Mouse (Mus musculus) limb, embryonic 14.5 days (tissue): Measurements from ENCODE around the gene Kdf1. TPM values are rescaled to one million over a fixed set of nuclear protein-coding genes. Genes with fewer than 3 reads are reported as not detected.

Experiments used
- ATAC-seq: fragments of 200-750 bp; cut with Nextera tagmentation; 2 replicates; pipeline ENCODE4 v1.8.0; 2017; ENCODE audit warnings: low read depth, moderate number of reproducible peaks, moderate TSS enrichment; ENCODE audit not compliant: low FRiP score
- DNase-seq: peaks from one replicate; pipeline ENCODE4 v3.0.0-alpha.2; 2015; ENCODE audit warnings: low spot score
- H3K27ac ChIP-seq: fragments of 300-500 bp; sonication (generic); replicated peaks from 2 replicates; pipeline ENCODE4 v1.5.1; 2014; ENCODE audit warnings: low read depth, mild to moderate bottlenecking, low read length, moderate library complexity, mixed read lengths
- H3K27me3 ChIP-seq: fragments of 300-500 bp; sonication (generic); 2 replicates; pipeline ENCODE4 v1.6.1; 2014; ENCODE audit warnings: low read length, mixed read lengths; ENCODE audit not compliant: control insufficient read depth, insufficient read depth
- H3K36me3 ChIP-seq: fragments of 300-500 bp; sonication (generic); 2 replicates; pipeline ENCODE4 v1.6.1; 2014; ENCODE audit warnings: mild to moderate bottlenecking, low read length, moderate library complexity, mixed read lengths; ENCODE audit not compliant: control insufficient read depth, insufficient read depth
- H3K4me1 ChIP-seq: fragments of 300-500 bp; sonication (generic); 2 replicates; pipeline ENCODE4 v1.6.1; 2014; ENCODE audit warnings: antibody characterized with exemption, low read length, mixed read lengths; ENCODE audit not compliant: control insufficient read depth, insufficient read depth
- H3K4me2 ChIP-seq: fragments of 300-500 bp; sonication (generic); replicated peaks from 2 replicates; pipeline ENCODE4 v1.6.1; 2014; ENCODE audit warnings: low read depth, mild to moderate bottlenecking, low read length, moderate library complexity; ENCODE audit not compliant: severe bottlenecking
- H3K4me3 ChIP-seq: fragments of 300-500 bp; sonication (generic); replicated peaks from 2 replicates; pipeline ENCODE4 v1.5.1; 2014; ENCODE audit warnings: low read length
- H3K9ac ChIP-seq: fragments of 300-500 bp; sonication (generic); 2 replicates; pipeline ENCODE4 v1.6.1; 2014; ENCODE audit warnings: mild to moderate bottlenecking, low read depth, low read length, moderate library complexity; ENCODE audit not compliant: severe bottlenecking
- H3K9me3 ChIP-seq: fragments of 300-500 bp; sonication (generic); 2 replicates; pipeline ENCODE4 v1.6.1; 2016; ENCODE audit warnings: low read length; ENCODE audit not compliant: control insufficient read depth
- POLR2A ChIP-seq: fragments of 200-500 bp; IDR thresholded peaks from 2 replicates; pipeline ENCODE4 v1.8.0; 2012; ENCODE audit warnings: inconsistent platforms, mild to moderate bottlenecking, moderate library complexity, borderline replicate concordance; ENCODE audit not compliant: insufficient read depth, insufficient read length; ENCODE audit errors: extremely low read depth
- WGBS: fragments of 180-500 bp; shearing (Covaris S2); extraction: QIAGEN DNeasy Blood & Tissue Kit; methylation state at CpG from one replicate; pipeline ENCODE4 v1.1.7; 2014; 5-methylcytosine and 5-hydroxymethylcytosine counted together
- polyA plus RNA-seq, 2 experiments: library from polyadenylated mRNA; depleted of rRNA in 1 of 2; stranded (reverse) in 1 of 2; unstranded in 1 of 2; fragments of >200 nt; fragmentation: Nextera tagmentation in 1 of 2; extraction: Ambion mirVana in 1 of 2; gene quantifications; 2 replicates each; pipeline versions ENCODE4 v1.2.1 to v1.2.3; 2012 to 2014

Kdf1 gene
- polyA plus RNA-seq, 2 experiments: 7.1 to 13.5 TPM

DNA sequence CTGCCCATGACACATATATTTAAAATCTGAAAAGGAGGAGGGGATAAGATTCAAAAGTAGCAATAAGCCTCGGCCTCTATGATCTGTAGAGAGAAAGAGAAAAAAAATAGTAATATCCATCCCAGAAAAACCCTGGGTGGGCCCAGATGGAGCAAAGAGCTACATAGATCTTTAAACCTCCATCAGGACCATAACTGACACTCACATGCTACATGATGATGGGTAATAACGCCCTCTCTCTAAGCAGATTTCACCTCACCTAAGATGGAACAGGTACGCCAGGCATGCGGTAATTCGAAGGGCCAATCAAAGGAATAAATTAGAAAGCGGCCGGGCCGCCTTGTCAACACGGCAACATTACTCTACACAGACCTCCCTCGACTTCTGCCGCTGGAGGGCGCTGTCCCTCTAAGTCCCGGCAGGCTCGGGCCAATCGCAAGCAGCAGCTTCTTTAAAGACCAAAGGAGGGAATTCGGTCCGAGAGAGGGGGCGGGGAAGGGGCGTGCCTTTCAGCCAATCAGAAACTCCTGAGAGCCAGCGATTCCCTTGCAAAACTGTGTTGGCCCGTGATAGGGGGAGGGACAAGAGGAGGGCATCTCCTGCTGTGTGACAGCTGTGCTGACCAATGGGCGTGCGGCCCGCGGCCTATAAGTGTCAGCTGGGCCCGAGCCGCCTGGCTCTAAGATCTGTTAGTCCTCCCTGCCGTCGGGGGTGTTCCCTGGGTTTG is 39.1 kb upstream of the Kdf1 start, which contains the start of gene Tent5b:
TSS of gene Tent5b (plus strand) at position 675 of the 727 bp plus-strand sequence.
- Histone ChIP-seq H3K4me3 (peak within 1 kb of the TSS; percentile 44), H3K4me1 (peaks cover 10% of the 10 kb centered on the region; the same call in 1 of the 2 replicates), H3K9me3 (no peaks in the 10 kb centered on the region), H3K4me2 (peak within 1 kb of the TSS; percentile 57), H3K27ac (no peak within 1 kb of the TSS), H3K9ac (peak within 1 kb of the TSS; percentile 41; the same call in 1 of the 2 replicates), H3K27me3 (peaks cover 21% of the 10 kb centered on the region), H3K36me3 (no peaks in the 10 kb centered on the region)
- WGBS: 3% methylated on average over 29 of the region's 29 CpGs
- DNase-seq (peak; percentile 98), ATAC-seq (peak; percentile 98)
- no peak for TF ChIP-seq POLR2A

DNA sequence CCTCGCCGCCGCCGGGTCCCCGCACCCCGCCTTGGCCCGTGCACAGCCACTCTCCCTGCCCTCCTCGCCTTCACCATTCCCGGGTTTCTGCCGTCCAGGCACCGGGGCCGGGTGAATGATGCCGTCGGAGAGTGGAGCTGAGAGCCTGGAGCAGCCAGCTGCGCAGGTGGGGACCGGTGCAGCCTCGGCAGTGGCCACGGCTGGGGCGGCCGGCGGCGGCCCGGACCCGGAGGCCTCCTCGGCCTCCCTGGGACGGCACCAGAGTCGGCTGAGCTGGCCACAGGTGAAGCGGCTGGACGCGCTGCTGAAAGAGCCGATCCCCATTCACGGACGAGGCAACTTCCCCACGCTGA is 38.6 kb upstream of the Kdf1 start:
- Histone ChIP-seq H3K27ac (no peak overlapping the region), H3K4me3 (peak overlapping the region; percentile 44), H3K4me2 (peak overlapping the region; percentile 57), H3K9ac (peak overlapping the region; percentile 41; the same call in 1 of the 2 replicates), H3K36me3 (no peaks in the 10 kb centered on the region), H3K4me1 (peaks cover 10% of the 10 kb centered on the region; the same call in 1 of the 2 replicates), H3K9me3 (no peaks in the 10 kb centered on the region), H3K27me3 (peaks cover 21% of the 10 kb centered on the region)
- DNase-seq (no peak), ATAC-seq (peak; percentile 35)
- no peak for TF ChIP-seq POLR2A
- 4% methylated on average over 27 of the region's 34 CpGs for WGBS

DNA sequence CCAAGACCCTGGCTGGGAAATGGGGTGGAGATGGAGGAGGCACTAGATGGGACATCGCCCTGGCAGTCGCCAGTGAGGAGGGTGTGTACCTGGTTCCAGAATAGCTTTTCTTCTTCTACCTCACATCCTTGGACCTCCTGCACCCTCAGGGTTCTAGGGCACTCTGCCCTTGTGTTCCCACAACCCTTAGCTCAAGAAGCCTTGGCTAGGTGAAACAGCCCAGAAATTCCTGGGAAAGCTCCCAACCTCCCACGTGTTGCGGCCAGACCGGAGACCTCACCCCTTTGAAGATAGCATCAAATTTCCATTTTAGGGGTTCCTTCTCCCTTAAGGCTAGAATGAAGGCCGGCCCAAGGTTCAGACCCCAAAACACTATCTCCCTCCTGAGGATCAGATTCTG is 38.0 kb upstream of the Kdf1 start:
- Histone ChIP-seq H3K4me2 (peak overlapping the region; percentile 57; the same call in 1 of the 2 replicates), H3K4me1 (peaks cover 10% of the 10 kb centered on the region; the same call in 1 of the 2 replicates), H3K27me3 (peaks cover 21% of the 10 kb centered on the region), H3K27ac (no peak overlapping the region), H3K9me3 (no peaks in the 10 kb centered on the region), H3K9ac (peak overlapping the region; percentile 41; the same call in 1 of the 2 replicates), H3K4me3 (peak overlapping the region; percentile 44), H3K36me3 (no peaks in the 10 kb centered on the region)
- no peak for DNase-seq
- 37% methylated on average over 6 of the region's 6 CpGs for WGBS
- TF ChIP-seq POLR2A: no peak
- ATAC-seq: no peak

DNA sequence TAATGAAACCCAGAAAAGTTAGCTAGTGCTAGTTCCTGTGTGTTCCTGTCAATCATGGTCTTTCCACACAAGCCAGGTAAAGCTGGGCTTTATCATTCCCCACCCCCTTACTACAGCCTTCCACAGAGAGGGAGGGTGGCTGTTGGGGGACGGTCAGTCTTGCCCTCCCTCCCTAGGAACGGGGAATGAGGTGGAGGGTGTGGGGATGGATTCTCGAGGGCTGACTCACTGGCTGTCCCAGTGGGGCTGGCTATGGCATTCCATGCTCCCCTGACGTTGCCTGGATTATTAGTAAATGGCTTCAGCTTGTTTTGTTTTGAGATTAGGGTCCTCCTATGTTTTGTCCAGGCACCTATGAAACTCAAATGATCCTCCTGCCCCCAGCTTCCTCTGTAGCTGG is 37.3 kb upstream of the Kdf1 start:
- H3K27me3 ChIP-seq: peaks cover 21% of the 10 kb centered on the region
- no peak overlapping the region for H3K27ac ChIP-seq
- H3K36me3 ChIP-seq: no peaks in the 10 kb centered on the region
- peaks cover 10% of the 10 kb centered on the region; the same call in 1 of the 2 replicates for H3K4me1 ChIP-seq
- no peak overlapping the region for H3K4me2 ChIP-seq
- TF ChIP-seq POLR2A: no peak
- 35% methylated on average over 4 of the region's 4 CpGs for WGBS
- H3K4me3 ChIP-seq: no peak overlapping the region
- no peak overlapping the region for H3K9ac ChIP-seq
- no peaks in the 10 kb centered on the region for H3K9me3 ChIP-seq
- no peak for DNase-seq
- ATAC-seq: no peak

DNA sequence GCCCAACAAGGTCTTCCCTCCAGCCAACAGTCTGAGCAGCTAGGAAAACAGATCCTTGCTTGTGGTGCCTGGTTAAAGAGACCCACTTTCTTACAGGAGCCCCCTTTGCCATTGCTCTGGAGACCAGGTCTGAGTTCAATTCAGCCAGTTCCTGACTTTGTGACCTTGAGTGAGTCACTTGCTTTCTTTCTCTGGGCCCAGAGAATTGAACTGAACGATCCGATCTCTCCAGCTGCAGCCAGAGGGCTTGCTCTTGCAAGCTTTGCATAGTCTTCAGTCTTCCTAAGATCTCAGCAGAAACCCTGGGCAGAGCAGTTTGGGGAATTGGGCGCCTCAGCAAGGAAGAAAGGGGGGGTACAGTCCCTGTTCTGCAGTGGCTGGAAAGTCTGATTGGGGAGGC is 36.3 kb upstream of the Kdf1 start:
- no peak overlapping the region for H3K4me2 ChIP-seq
- peaks cover 21% of the 10 kb centered on the region for H3K27me3 ChIP-seq
- ATAC-seq (no peak), DNase-seq (no peak)
- no peak overlapping the region for H3K27ac ChIP-seq
- no peak overlapping the region for H3K4me3 ChIP-seq
- H3K4me1 ChIP-seq: peaks cover 10% of the 10 kb centered on the region; the same call in 1 of the 2 replicates
- no peak overlapping the region for H3K9ac ChIP-seq
- no peaks in the 10 kb centered on the region for H3K9me3 ChIP-seq
- TF ChIP-seq POLR2A: no peak
- no peaks in the 10 kb centered on the region for H3K36me3 ChIP-seq
- 79% methylated on average over 3 of the region's 3 CpGs for WGBS
